Mouse (Mus musculus): ENCODE data around the gene Il31. TPM values are rescaled to one million over a fixed set of nuclear protein-coding genes. Genes with fewer than 3 reads are reported as not detected.

Il31 gene
- polyA plus RNA-seq, 1 experiment, result not detected

- no peak for TF ChIP-seq TAL1 (IDR thresholded peaks at IDR 0.05; ENCODE audit: low read length)
- TF ChIP-seq GATA1 (IDR thresholded peaks at IDR 0.05; ENCODE audit: low read length), result no peak
- no peaks in the 10 kb centered on the region for H3K4me1 ChIP-seq (ENCODE audit: control insufficient read depth)
- H3K9me3 ChIP-seq (ENCODE audit: control insufficient read depth, low read length), result no peaks in the 10 kb centered on the region
- no peak overlapping the region for H3K4me3 ChIP-seq (replicated peaks)
- peaks cover 21% of the 10 kb centered on the region for H3K36me3 ChIP-seq (ENCODE audit: control insufficient read depth)
- no peaks in the 10 kb centered on the region for H3K27me3 ChIP-seq (ENCODE audit: control insufficient read depth)
These were observed 47.0 kb downstream of the Il31 start for GRCm38 (mm10) chr5:123442283-123442682.

- TF ChIP-seq TAL1 (IDR thresholded peaks at IDR 0.05; ENCODE audit: low read length), result no peak
- TF ChIP-seq GATA1 (IDR thresholded peaks at IDR 0.05; ENCODE audit: low read length), result no peak
- Histone ChIP-seq H3K27me3 (ENCODE audit: control insufficient read depth) (no peaks in the 10 kb centered on the region), H3K36me3 (ENCODE audit: control insufficient read depth) (peaks cover 14% of the 10 kb centered on the region), H3K4me1 (ENCODE audit: control insufficient read depth) (no peaks in the 10 kb centered on the region), H3K9me3 (ENCODE audit: control insufficient read depth, low read length) (no peaks in the 10 kb centered on the region), H3K4me3 (replicated peaks) (no peak overlapping the region)
These were observed 48.6 kb downstream of the Il31 start for GRCm38 (mm10) chr5:123440664-123441063.

- H3K9me3 ChIP-seq (ENCODE audit: control insufficient read depth, low read length), result no peaks in the 10 kb centered on the region
- no peak overlapping the region for H3K4me3 ChIP-seq (replicated peaks)
- H3K36me3 ChIP-seq (ENCODE audit: control insufficient read depth), result peaks cover 9% of the 10 kb centered on the region
- no peaks in the 10 kb centered on the region for H3K27me3 ChIP-seq (ENCODE audit: control insufficient read depth)
- no peaks in the 10 kb centered on the region for H3K4me1 ChIP-seq (ENCODE audit: control insufficient read depth)
- no peak for TF ChIP-seq GATA1 (IDR thresholded peaks at IDR 0.05; ENCODE audit: low read length)
- TF ChIP-seq TAL1 (IDR thresholded peaks at IDR 0.05; ENCODE audit: low read length), result no peak
These were observed 49.3 kb downstream of the Il31 start for GRCm38 (mm10) chr5:123439941-123440340.

DNA sequence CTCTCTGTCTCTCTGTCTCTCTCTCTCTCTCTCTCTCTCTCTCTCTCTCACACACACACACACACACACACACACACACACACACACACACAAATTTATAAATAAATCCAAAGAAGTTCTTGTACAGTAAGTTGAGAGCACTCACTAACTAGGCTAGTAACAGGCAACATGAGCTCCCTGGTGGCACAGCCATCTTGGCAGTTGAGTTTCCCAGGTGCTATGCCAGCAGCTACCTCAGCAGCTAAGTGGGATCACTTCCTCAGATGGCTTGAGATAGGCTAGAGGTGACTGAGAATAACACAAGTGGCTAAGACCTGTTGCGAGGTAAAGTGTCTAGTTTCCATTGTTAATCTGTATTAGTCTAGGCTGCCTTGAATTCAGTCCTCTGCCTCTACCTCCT lies 50.0 kb downstream of the Il31 start:
- no peaks in the 10 kb centered on the region for H3K27me3 ChIP-seq (ENCODE audit: control insufficient read depth)
- peaks cover 9% of the 10 kb centered on the region for H3K36me3 ChIP-seq (ENCODE audit: control insufficient read depth)
- no peak overlapping the region for H3K4me3 ChIP-seq (replicated peaks)
- no peak for TF ChIP-seq GATA1 (IDR thresholded peaks at IDR 0.05; ENCODE audit: low read length)
- TF ChIP-seq TAL1 (IDR thresholded peaks at IDR 0.05; ENCODE audit: low read length), result no peak
- H3K4me1 ChIP-seq (ENCODE audit: control insufficient read depth), result no peaks in the 10 kb centered on the region
- H3K9me3 ChIP-seq (ENCODE audit: control insufficient read depth, low read length), result no peaks in the 10 kb centered on the region

- no peak for TF ChIP-seq TAL1 (IDR thresholded peaks at IDR 0.05; ENCODE audit: low read length)
- no peak for TF ChIP-seq GATA1 (IDR thresholded peaks at IDR 0.05; ENCODE audit: low read length)
- H3K9me3 ChIP-seq (ENCODE audit: control insufficient read depth, low read length), result no peaks in the 10 kb centered on the region
- H3K36me3 ChIP-seq (ENCODE audit: control insufficient read depth), result peaks cover 8% of the 10 kb centered on the region
These were observed 50.9 kb downstream of the Il31 start for GRCm38 (mm10) chr5:123438381-123438780.

DNA sequence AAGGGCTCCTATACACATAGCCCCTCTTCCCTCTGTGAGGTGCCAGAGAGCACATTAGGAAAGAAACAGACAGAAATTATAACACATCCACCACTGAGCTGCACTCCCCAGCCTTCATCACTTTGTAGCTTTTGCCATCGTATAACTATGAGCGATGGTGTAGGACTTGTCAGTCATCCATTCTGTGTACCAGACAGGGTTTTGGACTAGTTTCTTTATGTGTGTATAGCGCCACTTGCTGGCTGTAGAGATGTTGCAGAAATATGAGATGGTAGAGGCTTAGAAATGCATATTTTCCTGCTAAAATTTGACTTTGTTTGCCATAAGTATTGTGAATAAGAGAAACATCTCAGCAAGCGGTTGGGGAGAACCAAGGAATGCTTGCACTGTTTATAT lies 52.5 kb downstream of the Il31 start:
- Histone ChIP-seq H3K9me3 (ENCODE audit: control insufficient read depth, low read length) (no peaks in the 10 kb centered on the region), H3K4me3 (replicated peaks) (no peak overlapping the region), H3K4me1 (ENCODE audit: control insufficient read depth) (no peaks in the 10 kb centered on the region), H3K36me3 (ENCODE audit: control insufficient read depth) (no peaks in the 10 kb centered on the region), H3K27me3 (ENCODE audit: control insufficient read depth) (no peaks in the 10 kb centered on the region)
- TF ChIP-seq GATA1 (IDR thresholded peaks at IDR 0.05; ENCODE audit: low read length), result no peak
- TF ChIP-seq TAL1 (IDR thresholded peaks at IDR 0.05; ENCODE audit: low read length), result no peak

More at GRCm38 (mm10) chr5:123438381-123438780, 50.9 kb downstream of the Il31 start:
- Histone ChIP-seq H3K27me3 (ENCODE audit: control insufficient read depth) (no peaks in the 10 kb centered on the region), H3K4me1 (ENCODE audit: control insufficient read depth) (no peaks in the 10 kb centered on the region), H3K4me3 (replicated peaks) (no peak overlapping the region)

DNA sequence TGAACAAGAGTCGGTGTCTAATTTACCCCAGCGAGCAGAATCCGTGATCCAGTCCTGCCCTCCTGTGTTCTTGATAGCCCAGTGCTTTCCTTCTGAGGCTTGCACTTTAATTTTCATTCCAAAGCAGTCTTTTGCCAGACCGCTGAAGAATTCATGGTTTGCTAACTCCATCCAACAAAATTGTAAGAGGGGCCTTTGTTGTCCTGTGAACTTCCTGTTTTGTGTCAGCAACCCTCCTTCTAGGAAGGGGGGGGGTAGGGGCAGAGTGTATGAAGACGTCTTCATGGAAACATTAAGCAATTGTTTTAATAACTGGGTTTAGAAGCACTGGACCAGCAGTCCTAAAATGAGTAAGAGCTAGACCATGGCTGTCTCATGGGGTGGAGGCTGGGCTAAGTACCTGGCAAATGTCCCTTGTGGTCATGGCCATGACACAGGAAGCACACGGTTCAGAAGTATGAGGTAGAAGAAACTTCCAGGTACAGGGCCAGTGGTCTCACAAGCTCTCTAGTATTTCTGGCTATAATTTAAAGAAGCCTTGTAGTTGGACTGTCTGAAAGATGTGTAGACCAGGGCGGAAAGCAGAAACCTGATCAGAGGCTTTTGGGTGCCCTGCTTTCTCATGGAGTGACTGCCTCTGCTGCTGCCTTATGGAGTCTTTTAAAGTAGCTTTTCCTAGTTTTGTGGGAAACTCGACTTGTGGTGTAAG lies 53.1 kb downstream of the Il31 start:
- Histone ChIP-seq H3K27me3 (ENCODE audit: control insufficient read depth) (no peaks in the 10 kb centered on the region), H3K4me1 (ENCODE audit: control insufficient read depth) (no peaks in the 10 kb centered on the region), H3K4me3 (replicated peaks) (no peak overlapping the region), H3K9me3 (ENCODE audit: control insufficient read depth, low read length) (no peaks in the 10 kb centered on the region), H3K36me3 (ENCODE audit: control insufficient read depth) (no peaks in the 10 kb centered on the region)
- TF ChIP-seq TAL1 (IDR thresholded peaks at IDR 0.05; ENCODE audit: low read length) (no peak), GATA1 (IDR thresholded peaks at IDR 0.05; ENCODE audit: low read length) (no peak)

DNA sequence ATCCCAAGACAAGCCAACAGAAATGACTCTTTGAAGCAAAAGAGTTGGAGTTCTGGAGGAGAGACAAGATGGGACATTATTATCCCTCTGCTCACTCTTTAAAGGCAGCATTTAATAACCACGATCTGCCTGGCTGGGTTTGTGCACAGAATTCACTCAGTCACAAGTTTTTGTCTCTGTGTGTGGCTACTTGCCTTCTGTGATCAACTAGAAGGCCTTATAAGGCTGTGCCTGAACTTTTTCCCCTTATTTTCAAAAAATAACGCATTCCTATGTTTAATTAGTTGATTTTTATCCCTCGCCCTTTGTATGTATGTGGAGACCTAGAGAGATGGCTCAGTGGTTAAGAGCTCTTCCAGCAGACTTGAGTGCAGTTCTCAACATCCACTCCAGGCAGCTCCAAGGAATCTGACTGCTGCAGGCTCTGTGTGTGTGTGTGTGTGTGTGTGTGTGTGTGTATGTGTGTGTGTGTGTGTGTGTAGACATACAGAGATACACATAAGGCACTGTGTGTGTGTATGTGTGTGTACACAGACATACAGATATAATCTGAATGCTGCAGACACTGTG lies 56.9 kb downstream of the Il31 start:
- no peaks in the 10 kb centered on the region for H3K36me3 ChIP-seq (ENCODE audit: control insufficient read depth)
- 0 out of 2 replicates have a peak, but pooled peaks cover 2% of the 10 kb centered on the region for H3K9me3 ChIP-seq (ENCODE audit: control insufficient read depth, low read length)
- no peak for TF ChIP-seq GATA1 (IDR thresholded peaks at IDR 0.05; ENCODE audit: low read length)
- no peak for TF ChIP-seq TAL1 (IDR thresholded peaks at IDR 0.05; ENCODE audit: low read length)
- no peaks in the 10 kb centered on the region for H3K27me3 ChIP-seq (ENCODE audit: control insufficient read depth)
- no peak overlapping the region for H3K4me3 ChIP-seq (replicated peaks)
- H3K4me1 ChIP-seq (ENCODE audit: control insufficient read depth), result no peaks in the 10 kb centered on the region

GRCm38 (mm10) chr5:123431524-123432304 lies 57.6 kb downstream of the Il31 start:
- Histone ChIP-seq H3K9me3 (ENCODE audit: control insufficient read depth, low read length) (peaks cover 3% of the 10 kb centered on the region), H3K4me1 (ENCODE audit: control insufficient read depth) (no peaks in the 10 kb centered on the region), H3K27me3 (ENCODE audit: control insufficient read depth) (no peaks in the 10 kb centered on the region), H3K4me3 (replicated peaks) (no peak overlapping the region), H3K36me3 (ENCODE audit: control insufficient read depth) (no peaks in the 10 kb centered on the region; the same call in 1 of the 2 replicates)
- TF ChIP-seq GATA1 (IDR thresholded peaks at IDR 0.05; ENCODE audit: low read length), result no peak
- no peak for TF ChIP-seq TAL1 (IDR thresholded peaks at IDR 0.05; ENCODE audit: low read length)

Other genes starting within 250 kb of the Il31 start
- gene Wdr66, start 237.4 kb downstream of the Il31 start, polyA plus RNA-seq (2012), result 0.02 and 0.06 TPM in 2 replicates
- 2.3 and 2.4 TPM in 2 replicates for gene Bcl7a, start 145.7 kb downstream of the Il31 start, polyA plus RNA-seq (2012)
- gene Mlxip, start 94.7 kb downstream of the Il31 start, polyA plus RNA-seq (2012), result 0.03 and 0.09 TPM in 2 replicates
- gene Lrrc43, start 184 bp downstream of the Il31 start, polyA plus RNA-seq (2012), result not detected in 2 replicates
- not detected in 2 replicates for gene B3gnt4, start 21.0 kb upstream of the Il31 start, polyA plus RNA-seq (2012)
- gene Diablo, start 34.7 kb upstream of the Il31 start, polyA plus RNA-seq (2012), result 0.62 and 0.66 TPM in 2 replicates
- gene Gm49027, start 36.0 kb upstream of the Il31 start, polyA plus RNA-seq (2012), result not detected in 2 replicates
- 0.28 and 0.60 TPM in 2 replicates for gene Vps33a, start 83.5 kb upstream of the Il31 start, polyA plus RNA-seq (2012)
- 0.92 and 1.1 TPM in 2 replicates for gene Clip1, start 195.1 kb upstream of the Il31 start, polyA plus RNA-seq (2012)
- gene Zcchc8, start 231.6 kb upstream of the Il31 start, polyA plus RNA-seq (2012), result 4.5 and 5.7 TPM in 2 replicates

All from erythroblast, embryonic 14.5 days (primary cell).